Mouse (Mus musculus) MEL (cell line): ENCODE measurements around the gene Sarm1. TPM values are rescaled to one million over a fixed set of nuclear protein-coding genes. Genes with fewer than 3 reads are reported as not detected.
A peak's percentile ranks its signal among the peaks of the same experiment; 100 is the strongest.

Source experiments
- DNase-seq: peaks from one replicate; pipeline ENCODE4 v3.0.0; 2011; ENCODE audit warnings: low read depth, low spot score
- H3K27ac ChIP-seq: 2 replicates; pipeline ENCODE4 v1.5.1; 2012; ENCODE audit warnings: low read depth, mild to moderate bottlenecking, control low read depth, low read length, moderate library complexity; ENCODE audit not compliant: control insufficient read depth
- H3K27me3 ChIP-seq, 2 experiments: fragments of 150-350 bp in 1 of 2; sonication (generic) in 1 of 2; 2 replicates each; pipeline ENCODE4 v1.6.1; 2012; ENCODE audit warnings: low read length in 2 of 2, mild to moderate bottlenecking in 2 of 2, improper control_type of control experiment in 1 of 2, moderate library complexity in 1 of 2; ENCODE audit not compliant: insufficient read depth in 2 of 2, control insufficient read depth in 1 of 2
- H3K36me3 ChIP-seq, 2 experiments: 2 replicates each; pipeline ENCODE4 v1.6.1; 2012 to 2014; ENCODE audit warnings: low read length in 2 of 2, improper control_type of control experiment in 1 of 2, inconsistent platforms in 1 of 2, mild to moderate bottlenecking in 1 of 2; ENCODE audit not compliant: insufficient read depth in 2 of 2, control insufficient read depth in 1 of 2
- H3K4me1 ChIP-seq, 2 experiments: fragments of 150-350 bp in 1 of 2; sonication (generic) in 1 of 2; 2 replicates each; pipeline ENCODE4 v1.6.1; 2012; ENCODE audit warnings: low read length in 2 of 2, improper control_type of control experiment in 1 of 2, mild to moderate bottlenecking in 1 of 2; ENCODE audit not compliant: insufficient read depth in 2 of 2, control insufficient read depth in 1 of 2
- H3K4me3 ChIP-seq, 2 experiments: fragments of 150-350 bp in 1 of 2; sonication (generic) in 1 of 2; 2 replicates each; pipeline ENCODE4 v1.5.1; 2012; ENCODE audit warnings: low read depth in 2 of 2, low read length in 2 of 2, mild to moderate bottlenecking in 2 of 2, moderate library complexity in 2 of 2, control low read depth in 1 of 2, improper control_type of control experiment in 1 of 2; ENCODE audit not compliant: control insufficient read depth in 1 of 2, insufficient read depth in 1 of 2
- H3K79me2 ChIP-seq: 2 replicates; pipeline ENCODE4 v1.6.1; 2012; ENCODE audit warnings: mild to moderate bottlenecking, low read length, moderate library complexity; ENCODE audit not compliant: control insufficient read depth, poor library complexity, insufficient read depth
- H3K9ac ChIP-seq: 2 replicates; pipeline ENCODE4 v1.6.1; 2012; ENCODE audit warnings: low read depth, mild to moderate bottlenecking, control low read depth, low read length, moderate library complexity; ENCODE audit not compliant: control insufficient read depth, poor library complexity, severe bottlenecking
- H3K9me3 ChIP-seq: fragments of 150-350 bp; sonication (generic); replicated peaks from 2 replicates; pipeline ENCODE4 v1.6.1; 2012; ENCODE audit warnings: mild to moderate bottlenecking, low read length, improper control_type of control experiment, moderate library complexity; ENCODE audit not compliant: insufficient read depth
- ELF1 ChIP-seq: IDR thresholded peaks from 2 replicates; pipeline ENCODE4 v1.6.1; 2014; ENCODE audit warnings: low read depth, mild to moderate bottlenecking, inconsistent platforms, low read length, improper control_type of control experiment, moderate library complexity
- EP300 ChIP-seq, 2 experiments: IDR thresholded peaks; 2 replicates each; pipeline ENCODE4 v1.6.1; 2011; ENCODE audit warnings: improper control_type of control experiment in 2 of 2, low read length in 2 of 2, low read depth in 1 of 2, mild to moderate bottlenecking in 1 of 2
- ETS1 ChIP-seq: IDR thresholded peaks from 2 replicates; pipeline ENCODE4 v1.6.1; 2012; ENCODE audit warnings: low read depth, mild to moderate bottlenecking, inconsistent platforms, low read length, improper control_type of control experiment, moderate library complexity
- GATA1 ChIP-seq: IDR thresholded peaks from 2 replicates; pipeline ENCODE4 v1.6.1; 2011; ENCODE audit warnings: low read depth, low read length, improper control_type of control experiment
- HCFC1 ChIP-seq: IDR thresholded peaks from 2 replicates; pipeline ENCODE4 v1.6.1; 2012; ENCODE audit warnings: low read depth, mild to moderate bottlenecking, inconsistent platforms, low read length, improper control_type of control experiment, moderate library complexity
- MAFK ChIP-seq: IDR thresholded peaks from 2 replicates; pipeline ENCODE4 v1.6.1; 2011; ENCODE audit warnings: low read depth, mild to moderate bottlenecking, low read length, improper control_type of control experiment, borderline replicate concordance
- MAZ ChIP-seq: IDR thresholded peaks from 2 replicates; pipeline ENCODE4 v1.6.1; 2012; ENCODE audit warnings: low read depth, mild to moderate bottlenecking, inconsistent platforms, low read length, improper control_type of control experiment
- MEF2A ChIP-seq: IDR thresholded peaks from 2 replicates; pipeline ENCODE4 v1.6.1; 2014; ENCODE audit warnings: low read depth, mild to moderate bottlenecking, inconsistent platforms, low read length, improper control_type of control experiment; ENCODE audit not compliant: poor library complexity, insufficient replicate concordance, severe bottlenecking; ENCODE audit errors: extremely low read depth
- POLR2A ChIP-seq, 2 experiments: IDR thresholded peaks; 2 replicates each; pipeline ENCODE4 v1.6.1; 2011 to 2012; ENCODE audit warnings: low read length in 2 of 2, mild to moderate bottlenecking in 2 of 2, control low read depth in 1 of 2, improper control_type of control experiment in 1 of 2, low read depth in 1 of 2, moderate library complexity in 1 of 2; ENCODE audit not compliant: control insufficient read depth in 1 of 2, insufficient read depth in 1 of 2, poor library complexity in 1 of 2
- POLR2AphosphoS2 ChIP-seq: IDR thresholded peaks from 2 replicates; pipeline ENCODE4 v1.6.1; 2011; ENCODE audit warnings: low read length, improper control_type of control experiment
- RCOR1 ChIP-seq: IDR thresholded peaks from 2 replicates; pipeline ENCODE4 v1.6.1; 2012; ENCODE audit warnings: low read depth, mild to moderate bottlenecking, inconsistent platforms, low read length, improper control_type of control experiment
- SIN3A ChIP-seq: IDR thresholded peaks from 2 replicates; pipeline ENCODE4 v1.6.1; 2012; ENCODE audit warnings: low read length, improper control_type of control experiment, inconsistent platforms
- SMC3 ChIP-seq: IDR thresholded peaks from 2 replicates; pipeline ENCODE4 v1.6.1; 2011; ENCODE audit warnings: low read depth, low read length, improper control_type of control experiment
- ZMIZ1 ChIP-seq: IDR thresholded peaks from 2 replicates; pipeline ENCODE4 v1.6.1; 2012; ENCODE audit warnings: low read depth, mild to moderate bottlenecking, inconsistent platforms, low read length, improper control_type of control experiment, moderate library complexity
- ZNF384 ChIP-seq: IDR thresholded peaks from 2 replicates; pipeline ENCODE4 v1.6.1; 2012; ENCODE audit warnings: low read depth, mild to moderate bottlenecking, inconsistent platforms, low read length, improper control_type of control experiment
- polyA plus RNA-seq, 2 experiments: library from polyadenylated mRNA; stranded (reverse) in 1 of 2; unstranded in 1 of 2; fragments of >175 nt in 1 of 2; fragments of >200 nt in 1 of 2; gene quantifications; 2 replicates each; pipeline versions ENCODE4 v1.2.1 to v1.2.4; 2012; ENCODE audit warnings: low replicate concordance in 2 of 2, low read depth in 1 of 2; ENCODE audit not compliant: insufficient read length in 2 of 2, insufficient read depth in 1 of 2, missing spikeins in 1 of 2
- total RNA-seq: library from RNA; depleted of rRNA; stranded (reverse); fragments of 300-350 nt; gene quantifications from 2 replicates; pipeline ENCODE4 v1.2.3, GENCODE M21; 2012

Sarm1 gene
- total and polyA plus RNA-seq, 3 experiments, result 0.73 to 4.3 TPM; not detected in 1

DNA sequence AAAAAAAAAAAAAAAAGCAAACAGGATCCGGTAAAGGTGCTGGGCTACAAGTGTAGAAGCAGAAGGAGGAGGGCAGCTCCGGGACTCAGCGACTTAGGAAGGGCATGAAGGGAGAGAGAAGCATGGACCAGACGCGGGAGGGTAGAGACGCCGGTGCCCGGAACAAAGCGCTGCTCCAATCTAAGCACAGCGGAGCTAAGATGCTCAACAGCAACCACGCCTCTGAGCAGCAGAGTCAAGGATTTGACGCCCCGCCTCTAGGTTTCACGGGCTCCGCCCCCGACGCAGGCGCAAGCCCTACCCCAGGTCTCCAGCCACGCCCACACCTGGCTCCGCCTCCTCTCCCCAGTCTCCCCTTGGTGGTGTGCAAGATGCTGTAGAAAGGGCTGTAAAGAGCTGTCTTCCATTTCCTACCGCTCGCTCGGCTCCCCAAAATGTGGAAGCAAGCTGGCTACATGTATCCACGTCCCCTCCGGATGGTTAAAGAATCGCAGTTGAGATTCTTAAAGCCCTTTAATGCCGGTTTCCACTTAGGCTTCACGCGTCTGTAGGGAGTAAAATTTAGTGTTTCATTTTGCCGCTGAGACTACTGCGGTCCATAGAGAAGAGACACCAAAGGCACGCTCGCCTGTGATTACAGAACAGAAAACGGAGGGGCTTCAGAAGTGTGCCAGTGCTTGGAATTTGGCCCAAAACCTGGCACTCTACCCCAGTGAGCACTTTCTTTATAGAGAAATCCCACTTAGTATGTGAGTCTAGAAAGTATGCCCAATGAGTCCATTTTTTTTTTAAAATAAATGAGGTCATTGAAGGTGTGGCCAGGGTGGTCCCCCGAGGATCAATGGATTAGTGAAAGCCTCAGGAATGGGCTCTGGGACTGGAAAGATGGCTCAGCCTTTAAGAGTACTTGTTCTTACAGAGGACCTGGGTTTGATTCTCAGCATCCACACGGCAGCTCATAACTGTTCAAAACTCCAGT lies at the start of gene Sarm1 (continued):
- TF ChIP-seq HCFC1, result peak; percentile 52
- TF ChIP-seq MEF2A, result no peak
- no peak for TF ChIP-seq MAFK
- TF ChIP-seq POLR2AphosphoS2, result peak; percentile 68; the same call in 1 of the 2 replicates

DNA sequence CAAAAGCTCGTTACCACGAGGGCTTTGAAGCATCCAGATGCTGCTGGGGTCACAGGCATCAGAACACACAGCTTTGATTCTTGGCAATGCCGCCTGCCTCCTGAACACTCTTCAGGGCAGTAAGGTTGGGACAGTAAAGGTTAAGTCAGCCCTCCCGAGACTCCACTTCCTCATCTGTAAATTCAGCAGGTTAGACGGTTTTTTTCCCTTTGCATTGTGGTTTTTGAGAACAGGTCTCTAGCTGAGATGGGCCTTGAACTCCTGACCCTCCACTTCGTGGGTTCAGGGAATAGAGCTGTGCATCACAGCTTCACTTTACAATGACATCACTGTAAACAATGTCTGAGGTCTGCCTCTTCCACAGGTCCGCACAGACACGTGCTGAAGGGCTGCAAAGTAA lies 47.6 kb upstream of the Sarm1 start:
- TF ChIP-seq ZNF384 (peak; percentile 67; the same call in 1 of the 2 replicates), SMC3 (0 out of 2 replicates have a peak, but pooled peaks have one; percentile 16), ELF1 (0 out of 2 replicates have a peak, but pooled peaks have one; percentile 22), ETS1 (0 out of 2 replicates have a peak, but pooled peaks have one; percentile 21), GATA1 (no peak), POLR2A (IDR thresholded peaks at IDR 0.05; ENCODE audit: control insufficient read depth in 1 of 2, insufficient read depth in 1 of 2, low read depth in 1 of 2, low read length in 2 of 2, poor library complexity in 1 of 2) (no peak), EP300 (IDR thresholded peaks at IDR 0.05; ENCODE audit: low read depth in 1 of 2, low read length in 2 of 2) (0 out of 4 replicates have a peak, but pooled peaks of 1 of the 2 experiments have one; percentile 37), MAZ (no peak), RCOR1 (no peak), ZMIZ1 (0 out of 2 replicates have a peak, but pooled peaks have one; percentile 23), SIN3A (no peak)
- TF ChIP-seq, all 39 proteins: peak for 6
- Histone ChIP-seq H3K9ac (peak overlapping the region; percentile 1; the same call in 1 of the 2 replicates), H3K36me3 (peaks cover 7 to 41% of the 10 kb centered on the region in 2 experiments), H3K27ac (peak overlapping the region; percentile 32; the same call in 1 of the 2 replicates), H3K9me3 (no peaks in the 10 kb centered on the region), H3K4me3 (no peak overlapping the region), H3K79me2 (peaks cover 50% of the 10 kb centered on the region), H3K4me1 (peaks cover 26 to 28% of the 10 kb centered on the region in 2 experiments), H3K27me3 (no peaks in the 10 kb centered on the region)
- DNase-seq, result peak; percentile 72
